Mouse (Mus musculus): ENCODE measurements around the gene Lnpk. TPM values are rescaled to one million over a fixed set of nuclear protein-coding genes. Genes with fewer than 3 reads are reported as not detected.

The Lnpk gene
- total and polyA plus RNA-seq, 3 experiments, result 15.2 to 96.8 (median 44.5) TPM

- peaks cover 12% of the 10 kb centered on the region; the same call in 1 of the 2 replicates for H3K27me3 ChIP-seq (ENCODE audit: insufficient read depth, low read length)
- no peak for ATAC-seq (ENCODE audit: extremely low read depth, insufficient number of reproducible peaks, low FRiP score, poor library complexity, severe bottlenecking)
These were observed 72.8 kb downstream of the Lnpk start for GRCm38 (mm10) chr2:74506439-74506838.

DNA sequence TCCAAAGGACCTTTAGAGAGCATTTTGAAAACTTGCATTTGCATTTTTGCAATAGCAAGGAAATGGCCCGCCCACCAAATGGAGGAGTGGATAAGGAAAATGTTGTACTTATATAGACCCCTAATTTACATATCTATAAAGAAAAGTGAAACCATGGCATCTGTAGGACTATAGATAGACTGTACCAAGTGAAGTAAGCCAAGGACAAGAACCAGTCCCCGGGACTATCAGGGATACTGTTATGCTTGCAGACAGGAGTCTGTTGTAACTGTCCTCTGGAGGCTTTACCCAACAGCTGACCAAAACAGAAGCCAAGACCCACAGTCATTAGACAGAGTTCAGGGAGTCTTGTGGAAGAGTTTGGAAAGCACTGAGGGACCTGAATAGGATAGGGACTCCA is 78.9 kb downstream of the Lnpk start:
- Histone ChIP-seq H3K36me3 (replicated peaks) (no peaks in the 10 kb centered on the region), H3K27me3 (ENCODE audit: insufficient read depth, low read length) (no peaks in the 10 kb centered on the region), H3K4me1 (ENCODE audit: insufficient read depth, low read depth, low read length) (no peaks in the 10 kb centered on the region), H3K4me3 (ENCODE audit: low read depth, low read length) (no peak overlapping the region), H3K9me3 (replicated peaks) (no peaks in the 10 kb centered on the region)
- DNase-seq (ENCODE audit: low spot score), result no peak
- TF ChIP-seq POLR2AphosphoS5 (IDR thresholded peaks at IDR 0.05; ENCODE audit: insufficient replicate concordance, low read depth, low read length) (no peak), CTCF (IDR thresholded peaks at IDR 0.05; ENCODE audit: low read depth, low read length) (no peak), TAL1 (conservative IDR thresholded peaks at IDR 0.05; ENCODE audit: low read depth, low read length) (no peak), GATA2 (IDR thresholded peaks at IDR 0.05; ENCODE audit: borderline replicate concordance, low read depth, low read length) (no peak), GATA1 (IDR thresholded peaks at IDR 0.05; ENCODE audit: borderline replicate concordance, low read length) (no peak)
- no peak for ATAC-seq (ENCODE audit: extremely low read depth, insufficient number of reproducible peaks, low FRiP score, poor library complexity, severe bottlenecking)

More at GRCm38 (mm10) chr2:74506439-74506838, 72.8 kb downstream of the Lnpk start:
- no peaks in the 10 kb centered on the region for H3K4me1 ChIP-seq (ENCODE audit: insufficient read depth, low read depth, low read length)
- DNase-seq (ENCODE audit: low spot score), result no peak
- H3K36me3 ChIP-seq (replicated peaks), result no peaks in the 10 kb centered on the region
- H3K9me3 ChIP-seq (replicated peaks), result no peaks in the 10 kb centered on the region
- H3K4me3 ChIP-seq (ENCODE audit: low read depth, low read length), result no peak overlapping the region
- TF ChIP-seq GATA2 (IDR thresholded peaks at IDR 0.05; ENCODE audit: borderline replicate concordance, low read depth, low read length) (no peak), GATA1 (IDR thresholded peaks at IDR 0.05; ENCODE audit: borderline replicate concordance, low read length) (no peak), POLR2AphosphoS5 (IDR thresholded peaks at IDR 0.05; ENCODE audit: insufficient replicate concordance, low read depth, low read length) (no peak), CTCF (IDR thresholded peaks at IDR 0.05; ENCODE audit: low read depth, low read length) (no peak), TAL1 (conservative IDR thresholded peaks at IDR 0.05; ENCODE audit: low read depth, low read length) (no peak)

- ATAC-seq (ENCODE audit: extremely low read depth, insufficient number of reproducible peaks, low FRiP score, poor library complexity, severe bottlenecking) (no peak), DNase-seq (ENCODE audit: low spot score) (no peak)
- TF ChIP-seq CTCF (IDR thresholded peaks at IDR 0.05; ENCODE audit: low read depth, low read length) (no peak), GATA2 (IDR thresholded peaks at IDR 0.05; ENCODE audit: borderline replicate concordance, low read depth, low read length) (no peak), POLR2AphosphoS5 (IDR thresholded peaks at IDR 0.05; ENCODE audit: insufficient replicate concordance, low read depth, low read length) (no peak), TAL1 (conservative IDR thresholded peaks at IDR 0.05; ENCODE audit: low read depth, low read length) (no peak), GATA1 (IDR thresholded peaks at IDR 0.05; ENCODE audit: borderline replicate concordance, low read length) (no peak)
- Histone ChIP-seq H3K9me3 (replicated peaks) (no peaks in the 10 kb centered on the region), H3K4me1 (ENCODE audit: insufficient read depth, low read depth, low read length) (no peaks in the 10 kb centered on the region), H3K36me3 (replicated peaks) (no peaks in the 10 kb centered on the region), H3K4me3 (ENCODE audit: low read depth, low read length) (no peak overlapping the region), H3K27me3 (ENCODE audit: insufficient read depth, low read length) (no peaks in the 10 kb centered on the region)
These were observed 81.4 kb downstream of the Lnpk start for GRCm38 (mm10) chr2:74497851-74498250.

GRCm38 (mm10) chr2:74491426-74491825 is 87.8 kb downstream of the Lnpk start:
- Histone ChIP-seq H3K36me3 (replicated peaks) (no peaks in the 10 kb centered on the region), H3K9me3 (replicated peaks) (no peaks in the 10 kb centered on the region), H3K4me1 (ENCODE audit: insufficient read depth, low read depth, low read length) (no peaks in the 10 kb centered on the region), H3K4me3 (ENCODE audit: low read depth, low read length) (no peak overlapping the region), H3K27me3 (ENCODE audit: insufficient read depth, low read length) (no peaks in the 10 kb centered on the region)
- no peak for ATAC-seq (ENCODE audit: extremely low read depth, insufficient number of reproducible peaks, low FRiP score, poor library complexity, severe bottlenecking)
- TF ChIP-seq GATA2 (IDR thresholded peaks at IDR 0.05; ENCODE audit: borderline replicate concordance, low read depth, low read length), result no peak
- TF ChIP-seq GATA1 (IDR thresholded peaks at IDR 0.05; ENCODE audit: borderline replicate concordance, low read length), result no peak
- no peak for DNase-seq (ENCODE audit: low spot score)

- no peak overlapping the region for H3K4me3 ChIP-seq (ENCODE audit: low read depth, low read length)
- no peak for DNase-seq (ENCODE audit: low spot score)
- TF ChIP-seq GATA1 (IDR thresholded peaks at IDR 0.05; ENCODE audit: borderline replicate concordance, low read length), result no peak
- TF ChIP-seq GATA2 (IDR thresholded peaks at IDR 0.05; ENCODE audit: borderline replicate concordance, low read depth, low read length), result no peak
- no peak for TF ChIP-seq POLR2AphosphoS5 (IDR thresholded peaks at IDR 0.05; ENCODE audit: insufficient replicate concordance, low read depth, low read length)
- H3K9me3 ChIP-seq (replicated peaks), result no peaks in the 10 kb centered on the region
- H3K27me3 ChIP-seq (ENCODE audit: insufficient read depth, low read length), result no peaks in the 10 kb centered on the region
- no peak for ATAC-seq (ENCODE audit: extremely low read depth, insufficient number of reproducible peaks, low FRiP score, poor library complexity, severe bottlenecking)
- H3K36me3 ChIP-seq (replicated peaks), result no peaks in the 10 kb centered on the region
- no peaks in the 10 kb centered on the region for H3K4me1 ChIP-seq (ENCODE audit: insufficient read depth, low read depth, low read length)
These were observed 89.0 kb downstream of the Lnpk start for GRCm38 (mm10) chr2:74490186-74490585.

DNA sequence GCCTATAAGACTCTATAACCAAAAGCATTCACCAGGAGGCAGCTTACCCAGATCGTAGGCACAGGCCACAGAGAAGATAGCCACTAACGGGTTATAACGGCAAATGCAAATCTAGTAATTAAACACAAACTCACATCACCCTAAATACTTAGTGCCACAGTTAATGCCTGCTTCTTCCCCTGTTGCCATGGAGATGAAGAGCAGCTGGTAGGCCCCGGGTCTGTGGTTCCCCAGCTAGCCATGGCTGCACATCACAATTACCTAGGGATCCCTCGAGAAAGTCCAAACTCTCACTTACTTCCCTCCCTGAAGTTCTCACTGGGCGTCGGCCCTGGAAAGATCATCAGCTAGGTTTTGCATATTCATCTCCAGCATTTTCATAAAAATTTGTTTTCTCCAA is 90.8 kb downstream of the Lnpk start:
- ATAC-seq (ENCODE audit: extremely low read depth, insufficient number of reproducible peaks, low FRiP score, poor library complexity, severe bottlenecking) (no peak), DNase-seq (ENCODE audit: low spot score) (no peak)
- no peaks in the 10 kb centered on the region for H3K9me3 ChIP-seq (replicated peaks)
- TF ChIP-seq TAL1 (conservative IDR thresholded peaks at IDR 0.05; ENCODE audit: low read depth, low read length) (no peak), GATA1 (IDR thresholded peaks at IDR 0.05; ENCODE audit: borderline replicate concordance, low read length) (no peak)
- H3K27me3 ChIP-seq (ENCODE audit: insufficient read depth, low read length), result no peaks in the 10 kb centered on the region
- no peak overlapping the region for H3K4me3 ChIP-seq (ENCODE audit: low read depth, low read length)
- no peaks in the 10 kb centered on the region for H3K36me3 ChIP-seq (replicated peaks)
- no peaks in the 10 kb centered on the region for H3K4me1 ChIP-seq (ENCODE audit: insufficient read depth, low read depth, low read length)

GRCm38 (mm10) chr2:74482651-74483050 is 96.6 kb downstream of the Lnpk start:
- no peak for DNase-seq (ENCODE audit: low spot score)
- Histone ChIP-seq H3K27me3 (ENCODE audit: insufficient read depth, low read length) (peaks cover 5% of the 10 kb centered on the region; the same call in 1 of the 2 replicates), H3K36me3 (replicated peaks) (no peaks in the 10 kb centered on the region), H3K4me1 (ENCODE audit: insufficient read depth, low read depth, low read length) (no peaks in the 10 kb centered on the region), H3K4me3 (ENCODE audit: low read depth, low read length) (no peak overlapping the region), H3K9me3 (replicated peaks) (no peaks in the 10 kb centered on the region)
- no peak for ATAC-seq (ENCODE audit: extremely low read depth, insufficient number of reproducible peaks, low FRiP score, poor library complexity, severe bottlenecking)
- no peak for TF ChIP-seq POLR2AphosphoS5 (IDR thresholded peaks at IDR 0.05; ENCODE audit: insufficient replicate concordance, low read depth, low read length)
- TF ChIP-seq GATA1 (IDR thresholded peaks at IDR 0.05; ENCODE audit: borderline replicate concordance, low read length), result no peak
- no peak for TF ChIP-seq TAL1 (conservative IDR thresholded peaks at IDR 0.05; ENCODE audit: low read depth, low read length)
- TF ChIP-seq CTCF (IDR thresholded peaks at IDR 0.05; ENCODE audit: low read depth, low read length), result no peak
- TF ChIP-seq GATA2 (IDR thresholded peaks at IDR 0.05; ENCODE audit: borderline replicate concordance, low read depth, low read length), result no peak

Measured in G1E (cell line).